Comparison of ENCODE assay signal across 26 mouse cellular contexts in genomic region chr5:18563073-18563472, GRCm38 (mm10).
"Had no signal": no experiment of that assay in that cellular context is flagged by ENCODE, and none has a peak within 500 bp of the region (broad histone marks: within the 10 kb centered on the region; RNA-seq: fewer than 3 reads in every experiment).

No protein-coding gene starts in this region.

- H3K4me2 ChIP-seq: heart, embryonic 11.5 days; heart, embryonic 13.5 days; heart, embryonic 15.5 days; hindbrain, embryonic 13.5 days; hindbrain, embryonic 15.5 days; limb, embryonic 12.5 days; liver, embryonic 12.5 days had no signal

- H3K4me1 ChIP-seq: heart, embryonic 13.5 days; heart, embryonic 15.5 days; hindbrain, embryonic 13.5 days; hindbrain, embryonic 15.5 days; limb, embryonic 10.5 days; limb, embryonic 12.5 days; liver, embryonic 12.5 days had no signal

- H3K4me3 ChIP-seq: heart, adult 2 months; heart, embryonic 13.5 days; heart, embryonic 15.5 days; hindbrain, embryonic 13.5 days; hindbrain, embryonic 15.5 days; layer of hippocampus, adult 2 months; left cerebral cortex, adult 2 months; limb, embryonic 10.5 days; limb, embryonic 12.5 days; liver, embryonic 12.5 days had no signal

- H3K9me3 ChIP-seq: heart, embryonic 13.5 days; heart, embryonic 15.5 days; hindbrain, embryonic 13.5 days; hindbrain, embryonic 15.5 days; limb, embryonic 10.5 days; limb, embryonic 12.5 days; liver, embryonic 12.5 days had no signal

- ATAC-seq: hindbrain, postnatal 0 days; intestine, embryonic 16.5 days; liver, embryonic 12.5 days had no signal

- H3K27ac ChIP-seq: heart, adult 2 months; heart, embryonic 13.5 days; heart, embryonic 15.5 days; hindbrain, embryonic 13.5 days; hindbrain, embryonic 15.5 days; hindbrain, postnatal 0 days; layer of hippocampus, adult 2 months; left cerebral cortex, adult 2 months; limb, embryonic 10.5 days; limb, embryonic 12.5 days; liver, embryonic 12.5 days; liver, embryonic 14.5 days had no signal

- H3K9ac ChIP-seq: heart, embryonic 13.5 days; heart, embryonic 15.5 days; hindbrain, embryonic 13.5 days; hindbrain, embryonic 15.5 days; limb, embryonic 12.5 days; liver, embryonic 12.5 days; liver, embryonic 14.5 days had no signal

- H3K27me3 ChIP-seq: heart, embryonic 13.5 days; heart, embryonic 15.5 days; hindbrain, embryonic 13.5 days; hindbrain, embryonic 15.5 days; limb, embryonic 12.5 days; liver, embryonic 12.5 days had no signal

- H3K36me3 ChIP-seq: heart, embryonic 13.5 days; heart, embryonic 15.5 days; hindbrain, embryonic 13.5 days; hindbrain, embryonic 15.5 days; limb, embryonic 10.5 days; limb, embryonic 12.5 days; liver, embryonic 12.5 days had no signal

- DNase-seq: gastrocnemius, postnatal 14 days; gastrocnemius, postnatal 36 days; heart, adult 11 months; heart, adult 2 months; heart, postnatal 14 days; heart, postnatal 36 days; kidney, adult 11 months; kidney, adult 2 months; kidney, adult 9 months; kidney, postnatal 10 days; kidney, postnatal 25 days; kidney, postnatal 4 days; liver had no signal
